In the genomic region with DNA sequence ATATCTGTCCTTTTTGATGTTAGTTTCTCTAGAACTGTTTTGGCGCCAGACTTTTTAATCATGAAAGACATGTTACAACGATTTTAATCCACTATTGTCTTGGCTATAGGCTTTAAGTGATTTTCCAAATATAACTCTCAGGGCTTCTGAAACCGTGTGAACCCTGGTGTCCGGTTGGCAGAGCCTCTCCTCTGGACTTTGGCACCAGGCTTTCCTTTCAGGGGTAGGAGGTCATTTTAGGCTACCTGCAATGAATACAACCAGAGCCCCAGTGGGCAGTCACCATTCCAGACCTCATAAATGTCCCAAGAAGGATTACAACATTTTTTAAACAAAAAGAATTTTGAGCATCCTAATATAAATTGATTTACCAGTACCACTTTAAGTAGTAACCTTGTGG, we compare ENCODE assay signal across 10 mouse cellular contexts. TPM values are rescaled to one million over a fixed set of nuclear protein-coding genes. Genes with fewer than 3 reads are reported as not detected.
DNase-seq lines count a peak whose midpoint lies in the region; ATAC-seq and TF ChIP-seq lines count a peak whose summit lies in the region.
"Had no signal": no experiment of that assay in that cellular context is flagged by ENCODE, and none has a peak within 500 bp of the region (broad histone marks: within the 10 kb centered on the region; RNA-seq: fewer than 3 reads in every experiment).

No protein-coding gene starts in this region.

- ATAC-seq in lung, embryonic 16.5 days (ENCODE audit: low read depth) = no peak
- ATAC-seq in hindbrain, postnatal 0 days = no peak
- ATAC-seq in neural tube, embryonic 13.5 days (ENCODE audit: low read depth) = no peak

- H3K4me1 ChIP-seq in lung, embryonic 16.5 days (replicated peaks; ENCODE audit: control insufficient read depth, insufficient read depth, low read length) = peaks cover 17% of the 10 kb centered on the region
- H3K4me1 ChIP-seq in hindbrain, postnatal 0 days (ENCODE audit: insufficient read depth, low read length) = peaks cover 15% of the 10 kb centered on the region
- H3K4me1 ChIP-seq in neural tube, embryonic 13.5 days (replicated peaks) = peaks cover 38% of the 10 kb centered on the region

- H3K9ac ChIP-seq in lung, embryonic 16.5 days (ENCODE audit: low read length) = peak overlapping the region; percentile 98
- H3K9ac ChIP-seq in hindbrain, postnatal 0 days (replicated peaks; ENCODE audit: low read length) = no peak overlapping the region
- no peak overlapping the region; the same call in 1 of the 2 replicates for H3K9ac ChIP-seq in neural tube, embryonic 13.5 days

- peak overlapping the region; percentile 55 for H3K4me2 ChIP-seq in lung, embryonic 16.5 days (ENCODE audit: low read depth, low read length)
- H3K4me2 ChIP-seq in hindbrain, postnatal 0 days (ENCODE audit: low read depth, low read length) = peak overlapping the region; percentile 88; the same call in 1 of the 2 replicates
- peak overlapping the region; percentile 95 for H3K4me2 ChIP-seq in neural tube, embryonic 13.5 days

- peak overlapping the region; percentile 94; the same call in 1 of the 2 replicates for H3K4me3 ChIP-seq in gastrocnemius, adult 2 months
- H3K4me3 ChIP-seq in lung, embryonic 16.5 days (ENCODE audit: low read length) = peak overlapping the region; percentile 95
- H3K4me3 ChIP-seq in hindbrain, postnatal 0 days (ENCODE audit: low read length) = peak overlapping the region; percentile 92; the same call in 1 of the 2 replicates
- peak overlapping the region; percentile 95; the same call in 1 of the 2 replicates for H3K4me3 ChIP-seq in neural tube, embryonic 13.5 days

- DNase-seq in gastrocnemius, adult 2 months = no peak
- no peak for DNase-seq in gastrocnemius, postnatal 25 days
- no peak for DNase-seq in lung, postnatal 25 days (ENCODE audit: low spot score)
- DNase-seq in hindbrain, postnatal 0 days (ENCODE audit: low spot score) = no peak
- no peak for DNase-seq in spleen, adult 12 weeks (ENCODE audit: low spot score)
- DNase-seq in spleen, postnatal 10 days (ENCODE audit: low spot score in 2 of 2) = no peak
- DNase-seq: B cell, adult 2 months; lung, postnatal 10 days had no signal

- WGBS in lung, embryonic 16.5 days = 68% methylated on average over 4 of the region's 4 CpGs
- WGBS in hindbrain, postnatal 0 days = 71% methylated on average over 4 of the region's 4 CpGs
- WGBS in neural tube, embryonic 13.5 days = 85% methylated on average over 4 of the region's 4 CpGs

- no peak overlapping the region for H3K27ac ChIP-seq in gastrocnemius, adult 2 months
- no peak overlapping the region for H3K27ac ChIP-seq in lung, embryonic 16.5 days (ENCODE audit: low read length)
- no peak overlapping the region for H3K27ac ChIP-seq in hindbrain, postnatal 0 days
- H3K27ac ChIP-seq in neural tube, embryonic 13.5 days (replicated peaks) = no peak overlapping the region

- intact Hi-C loops in gastrocnemius, adult 2 months (cut with DNase I) = loop anchor here (5.0 to 10.0 kb wide), 2 partner anchors 66 to 258 kb away; partner anchors contain the start of gene Cemip

- TF ChIP-seq CTCF in gastrocnemius, adult 2 months (IDR thresholded peaks at IDR 0.05) = no peak
- no peak for TF ChIP-seq CTCF in hindbrain, postnatal 0 days (IDR thresholded peaks at IDR 0.05; ENCODE audit: low read depth)

- H3K36me3 ChIP-seq in lung, embryonic 16.5 days (ENCODE audit: control insufficient read depth, insufficient read depth, low read length) = no peaks in the 10 kb centered on the region
- H3K36me3 ChIP-seq in hindbrain, postnatal 0 days (ENCODE audit: insufficient read depth, low read length) = no peaks in the 10 kb centered on the region
- H3K36me3 ChIP-seq in neural tube, embryonic 13.5 days = peaks cover 8% of the 10 kb centered on the region; the same call in 1 of the 2 replicates

- H3K9me3 ChIP-seq in lung, embryonic 16.5 days (ENCODE audit: control insufficient read depth, low read length) = no peaks in the 10 kb centered on the region
- no peaks in the 10 kb centered on the region for H3K9me3 ChIP-seq in hindbrain, postnatal 0 days (ENCODE audit: low read length)
- no peaks in the 10 kb centered on the region for H3K9me3 ChIP-seq in neural tube, embryonic 13.5 days

- no peaks in the 10 kb centered on the region for H3K27me3 ChIP-seq in lung, embryonic 16.5 days (ENCODE audit: control insufficient read depth, insufficient read depth, low read depth, low read length)
- no peaks in the 10 kb centered on the region for H3K27me3 ChIP-seq in hindbrain, postnatal 0 days (ENCODE audit: insufficient read depth, low read length)
- H3K27me3 ChIP-seq in neural tube, embryonic 13.5 days = no peaks in the 10 kb centered on the region

RNA-seq across cellular contexts. Expression of gene Abhd17c, which starts 1.1 kb away (rescaled TPM):
- total RNA-seq in gastrocnemius, adult 2 months (2021) = 1 to 10 TPM; 6.4 to 9.3 TPM
- 1 to 10 TPM; 5.2 to 5.6 TPM for total RNA-seq in gastrocnemius, postnatal 25 days (2021)
- polyA plus RNA-seq in lung, embryonic 16.5 days (2015; fragmentation: Nextera tagmentation; extraction: Ambion mirVana) = 9.4 and 9.8 TPM in 2 replicates
- 88.7 and 89.7 TPM in 2 replicates for total RNA-seq in hindbrain, postnatal 0 days (2014; rRNA removed)
- 62.6 and 67.4 TPM in 2 replicates for polyA plus RNA-seq in hindbrain, postnatal 0 days (2015; fragmentation: Nextera tagmentation; extraction: Ambion mirVana)
- polyA plus RNA-seq in neural tube, embryonic 13.5 days (2015; fragmentation: Nextera tagmentation; extraction: Ambion mirVana) = 55.8 and 62.5 TPM in 2 replicates
